Comparison of ENCODE assay signal across 17 mouse cellular contexts in the genomic region with DNA sequence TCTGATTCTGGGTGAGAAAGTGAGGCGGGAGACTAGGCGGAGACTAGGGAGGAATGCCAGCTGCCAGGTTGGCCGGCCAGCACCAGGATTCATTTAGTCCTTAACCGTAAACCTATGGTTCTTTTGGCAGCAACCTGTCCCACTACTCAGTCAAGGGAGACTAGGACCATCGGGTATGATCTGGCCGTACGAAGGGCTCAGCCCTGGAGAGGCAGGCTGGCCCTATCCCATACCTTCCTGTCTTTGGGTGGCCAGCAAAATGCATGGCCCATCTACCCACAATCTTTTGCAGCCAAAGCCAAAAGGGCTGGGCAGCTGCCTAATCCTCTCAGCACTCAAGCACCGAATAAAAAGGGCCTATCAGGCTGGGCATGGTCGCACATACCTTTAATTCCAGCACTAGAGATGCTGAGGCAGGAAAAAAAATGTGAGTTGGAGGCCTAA. TPM values are rescaled to one million over a fixed set of nuclear protein-coding genes. Genes with fewer than 3 reads are reported as not detected.
DNase-seq lines count a peak whose midpoint lies in the region; ATAC-seq lines count a peak whose summit lies in the region.
"Had no signal": no experiment of that assay in that cellular context is flagged by ENCODE, and none has a peak within 500 bp of the region (broad histone marks: within the 10 kb centered on the region; RNA-seq: fewer than 3 reads in every experiment).

No protein-coding gene starts in this region.

- no peak for DNase-seq in forebrain, embryonic 10.5 days (ENCODE audit: extremely low spot score, low spot score)
- DNase-seq in forebrain, embryonic 14.5 days (ENCODE audit: low spot score), result no peak
- no peak for DNase-seq in heart, adult 18-20 months
- no peak for DNase-seq in midbrain, embryonic 14.5 days
- DNase-seq: adrenal gland, postnatal 36 days; gastrocnemius, postnatal 10 days; kidney, postnatal 10 days; liver, embryonic 13.5 days; retina, postnatal 1 day; spleen, adult 18-20 months had no signal

- no peak for ATAC-seq in forebrain, embryonic 14.5 days
- ATAC-seq in heart, embryonic 16.5 days (replicated peaks; ENCODE audit: extremely low read depth, insufficient read depth, low FRiP score), result peak; percentile 47
- no peak for ATAC-seq in midbrain, embryonic 12.5 days (ENCODE audit: low FRiP score, low read depth)
- no peak for ATAC-seq in midbrain, embryonic 14.5 days (ENCODE audit: low FRiP score, low TSS enrichment)
- ATAC-seq in stomach, embryonic 16.5 days (ENCODE audit: insufficient read depth, low FRiP score), result no peak
- ATAC-seq in frontal cortex, adult (ENCODE audit: low TSS enrichment), result no peak

- 0 out of 2 replicates have a peak overlapping the region, but pooled peaks have one; percentile 51 for H3K27ac ChIP-seq in forebrain, embryonic 10.5 days
- no peak overlapping the region for H3K27ac ChIP-seq in forebrain, embryonic 14.5 days (ENCODE audit: low read depth, low read length)
- peak overlapping the region; percentile 89 for H3K27ac ChIP-seq in heart, embryonic 16.5 days (ENCODE audit: low read length)
- H3K27ac ChIP-seq in midbrain, embryonic 12.5 days (replicated peaks), result peak overlapping the region; percentile 52; the same call in 1 of the 2 replicates
- no peak overlapping the region for H3K27ac ChIP-seq in midbrain, embryonic 14.5 days (replicated peaks; ENCODE audit: low read depth, low read length)
- H3K27ac ChIP-seq in stomach, embryonic 16.5 days (ENCODE audit: low read length), result peak overlapping the region; percentile 64
- H3K27ac ChIP-seq: neural tube, embryonic 12.5 days had no signal

- H3K4me2 ChIP-seq in forebrain, embryonic 14.5 days (ENCODE audit: low read length), result no peak overlapping the region
- peak overlapping the region; percentile 17; the same call in 1 of the 2 replicates for H3K4me2 ChIP-seq in heart, embryonic 16.5 days (ENCODE audit: low read depth, low read length)
- H3K4me2 ChIP-seq in midbrain, embryonic 12.5 days (replicated peaks), result no peak overlapping the region
- no peak overlapping the region for H3K4me2 ChIP-seq in midbrain, embryonic 14.5 days (ENCODE audit: low read length)
- no peak overlapping the region for H3K4me2 ChIP-seq in stomach, embryonic 16.5 days (ENCODE audit: low read depth, low read length)
- H3K4me2 ChIP-seq: liver, embryonic 13.5 days; neural tube, embryonic 12.5 days had no signal

- 60% methylated on average over 9 of the region's 9 CpGs for WGBS in forebrain, embryonic 10.5 days
- WGBS in forebrain, embryonic 14.5 days, result 61% methylated on average over 9 of the region's 9 CpGs
- 31% methylated on average over 9 of the region's 9 CpGs for WGBS in heart, embryonic 16.5 days
- 49% methylated on average over 9 of the region's 9 CpGs for WGBS in midbrain, embryonic 12.5 days
- WGBS in midbrain, embryonic 14.5 days, result 60% methylated on average over 9 of the region's 9 CpGs
- WGBS in stomach, embryonic 16.5 days, result 51% methylated on average over 9 of the region's 9 CpGs

- H3K27me3 ChIP-seq in forebrain, embryonic 10.5 days (ENCODE audit: poor library complexity, severe bottlenecking), result no peaks in the 10 kb centered on the region
- H3K27me3 ChIP-seq in forebrain, embryonic 14.5 days (replicated peaks; ENCODE audit: control insufficient read depth, insufficient read depth, low read length), result no peaks in the 10 kb centered on the region
- no peaks in the 10 kb centered on the region for H3K27me3 ChIP-seq in heart, embryonic 16.5 days (ENCODE audit: control insufficient read depth, insufficient read depth, low read length)
- no peaks in the 10 kb centered on the region for H3K27me3 ChIP-seq in midbrain, embryonic 12.5 days
- H3K27me3 ChIP-seq in midbrain, embryonic 14.5 days (ENCODE audit: control insufficient read depth, insufficient read depth, low read length), result no peaks in the 10 kb centered on the region
- H3K27me3 ChIP-seq in stomach, embryonic 16.5 days (ENCODE audit: control insufficient read depth, insufficient read depth, low read length), result no peaks in the 10 kb centered on the region
- H3K27me3 ChIP-seq: liver, embryonic 13.5 days; megakaryocyte, embryonic 14.5 days; neural tube, embryonic 12.5 days had no signal

- no peaks in the 10 kb centered on the region for H3K9me3 ChIP-seq in forebrain, embryonic 10.5 days
- H3K9me3 ChIP-seq in forebrain, embryonic 14.5 days (replicated peaks; ENCODE audit: control insufficient read depth, low read length), result no peaks in the 10 kb centered on the region
- H3K9me3 ChIP-seq in heart, embryonic 16.5 days (replicated peaks; ENCODE audit: control insufficient read depth, low read length), result no peaks in the 10 kb centered on the region
- no peaks in the 10 kb centered on the region for H3K9me3 ChIP-seq in midbrain, embryonic 12.5 days
- no peaks in the 10 kb centered on the region for H3K9me3 ChIP-seq in midbrain, embryonic 14.5 days (ENCODE audit: control insufficient read depth, low read length)
- no peaks in the 10 kb centered on the region for H3K9me3 ChIP-seq in stomach, embryonic 16.5 days (replicated peaks; ENCODE audit: control insufficient read depth, low read length)
- H3K9me3 ChIP-seq: liver, embryonic 13.5 days; megakaryocyte, embryonic 14.5 days; neural tube, embryonic 12.5 days had no signal

- peaks cover 41% of the 10 kb centered on the region for H3K36me3 ChIP-seq in forebrain, embryonic 10.5 days (replicated peaks)
- peaks cover 31% of the 10 kb centered on the region for H3K36me3 ChIP-seq in forebrain, embryonic 14.5 days (ENCODE audit: control insufficient read depth, insufficient read depth, low read length)
- H3K36me3 ChIP-seq in heart, embryonic 16.5 days (ENCODE audit: control insufficient read depth, insufficient read depth), result peaks cover 4% of the 10 kb centered on the region; the same call in 1 of the 2 replicates
- peaks cover 29% of the 10 kb centered on the region; the same call in 1 of the 2 replicates for H3K36me3 ChIP-seq in midbrain, embryonic 12.5 days
- peaks cover 34% of the 10 kb centered on the region for H3K36me3 ChIP-seq in midbrain, embryonic 14.5 days (ENCODE audit: control insufficient read depth, insufficient read depth, low read length)
- peaks cover 13% of the 10 kb centered on the region for H3K36me3 ChIP-seq in stomach, embryonic 16.5 days (ENCODE audit: control insufficient read depth, insufficient read depth, low read length)

- H3K4me3 ChIP-seq in forebrain, embryonic 10.5 days, result no peak overlapping the region
- H3K4me3 ChIP-seq in forebrain, embryonic 14.5 days (ENCODE audit: low read depth, low read length), result no peak overlapping the region
- H3K4me3 ChIP-seq in heart, embryonic 16.5 days (ENCODE audit: low read length), result no peak overlapping the region
- no peak overlapping the region for H3K4me3 ChIP-seq in midbrain, embryonic 12.5 days
- no peak overlapping the region for H3K4me3 ChIP-seq in midbrain, embryonic 14.5 days (replicated peaks; ENCODE audit: low read depth, low read length)
- no peak overlapping the region for H3K4me3 ChIP-seq in stomach, embryonic 16.5 days (replicated peaks; ENCODE audit: low read length)
- H3K4me3 ChIP-seq: liver, embryonic 13.5 days; neural tube, embryonic 12.5 days had no signal

- H3K9ac ChIP-seq in forebrain, embryonic 14.5 days (ENCODE audit: low read length), result no peak overlapping the region
- peak overlapping the region; percentile 39; the same call in 1 of the 2 replicates for H3K9ac ChIP-seq in heart, embryonic 16.5 days (ENCODE audit: low read length)
- no peak overlapping the region for H3K9ac ChIP-seq in midbrain, embryonic 12.5 days (replicated peaks)
- no peak overlapping the region for H3K9ac ChIP-seq in midbrain, embryonic 14.5 days (replicated peaks; ENCODE audit: low read length)
- 0 out of 2 replicates have a peak overlapping the region, but pooled peaks have one; percentile 9 for H3K9ac ChIP-seq in stomach, embryonic 16.5 days (ENCODE audit: low read length)
- H3K9ac ChIP-seq: liver, embryonic 13.5 days; neural tube, embryonic 12.5 days had no signal

- peaks cover 25% of the 10 kb centered on the region for H3K4me1 ChIP-seq in forebrain, embryonic 10.5 days
- no peaks in the 10 kb centered on the region for H3K4me1 ChIP-seq in forebrain, embryonic 14.5 days (ENCODE audit: control insufficient read depth, insufficient read depth, low read length)
- peaks cover 18% of the 10 kb centered on the region for H3K4me1 ChIP-seq in heart, embryonic 16.5 days (ENCODE audit: control insufficient read depth, insufficient read depth, low read length)
- H3K4me1 ChIP-seq in midbrain, embryonic 12.5 days, result peaks cover 3% of the 10 kb centered on the region; the same call in 1 of the 2 replicates
- no peaks in the 10 kb centered on the region for H3K4me1 ChIP-seq in midbrain, embryonic 14.5 days (ENCODE audit: control insufficient read depth, insufficient read depth, low read length)
- 0 out of 2 replicates have a peak, but pooled peaks cover 4% of the 10 kb centered on the region for H3K4me1 ChIP-seq in stomach, embryonic 16.5 days (ENCODE audit: control insufficient read depth, insufficient read depth, low read length)
- H3K4me1 ChIP-seq: neural tube, embryonic 12.5 days had no signal

RNA-seq across cellular contexts. Expression of a gene that starts 7.7 kb away (rescaled TPM):
- 0.73 and 0.81 TPM in 2 replicates for polyA plus RNA-seq in forebrain, embryonic 10.5 days (2016; fragmentation: Nextera tagmentation; extraction: Ambion mirVana)
- polyA plus RNA-seq in forebrain, embryonic 14.5 days (2014; fragmentation: Nextera tagmentation; extraction: Ambion mirVana), result not detected in 2 replicates
- 0.44 and 0.53 TPM in 2 replicates for polyA plus RNA-seq in heart, embryonic 16.5 days (2015; fragmentation: Nextera tagmentation; extraction: Ambion mirVana)
- under 1 TPM in 1 of 2 experiments, not detected in 1; 0.36 TPM for total RNA-seq in heart, adult 18-20 months (2021)
- polyA plus RNA-seq in midbrain, embryonic 12.5 days (2016; fragmentation: Nextera tagmentation; extraction: Ambion mirVana), result 0.14 TPM in 1 of 2 replicates, not detected in the other
- polyA plus RNA-seq in midbrain, embryonic 14.5 days (2014; fragmentation: Nextera tagmentation; extraction: Ambion mirVana), result not detected in 2 replicates
- 7.8 and 8.7 TPM in 2 replicates for polyA plus RNA-seq in stomach, embryonic 16.5 days (2015; fragmentation: Nextera tagmentation; extraction: Ambion mirVana)
- total RNA-seq: layer of hippocampus, postnatal 14 days had no signal

RNA-seq across cellular contexts. Expression of a gene that starts 10.6 kb away (rescaled TPM):
- 32.8 and 36.2 TPM in 2 replicates for polyA plus RNA-seq in forebrain, embryonic 10.5 days (2016; fragmentation: Nextera tagmentation; extraction: Ambion mirVana)
- polyA plus RNA-seq in forebrain, embryonic 14.5 days (2014; fragmentation: Nextera tagmentation; extraction: Ambion mirVana), result 37.5 and 42.7 TPM in 2 replicates
- 31.3 and 34.7 TPM in 2 replicates for polyA plus RNA-seq in heart, embryonic 16.5 days (2015; fragmentation: Nextera tagmentation; extraction: Ambion mirVana)
- 10 to 100 TPM; 83.4 to 86.8 TPM for total RNA-seq in heart, adult 18-20 months (2021)
- polyA plus RNA-seq in midbrain, embryonic 12.5 days (2016; fragmentation: Nextera tagmentation; extraction: Ambion mirVana), result 41.2 and 43.4 TPM in 2 replicates
- 54.8 and 56.2 TPM in 2 replicates for polyA plus RNA-seq in midbrain, embryonic 14.5 days (2014; fragmentation: Nextera tagmentation; extraction: Ambion mirVana)
- 31.2 and 32.8 TPM in 2 replicates for polyA plus RNA-seq in stomach, embryonic 16.5 days (2015; fragmentation: Nextera tagmentation; extraction: Ambion mirVana)

RNA-seq across cellular contexts. Expression of a gene that starts 19.5 kb away (rescaled TPM):
- 2.3 and 3.4 TPM in 2 replicates for polyA plus RNA-seq in forebrain, embryonic 10.5 days (2016; fragmentation: Nextera tagmentation; extraction: Ambion mirVana)
- 2.2 and 2.3 TPM in 2 replicates for polyA plus RNA-seq in forebrain, embryonic 14.5 days (2014; fragmentation: Nextera tagmentation; extraction: Ambion mirVana)
- 1.9 and 2.4 TPM in 2 replicates for polyA plus RNA-seq in heart, embryonic 16.5 days (2015; fragmentation: Nextera tagmentation; extraction: Ambion mirVana)
- 1 to 10 TPM; 1.4 to 1.8 TPM for total RNA-seq in heart, adult 18-20 months (2021)
- 3.2 and 4.6 TPM in 2 replicates for polyA plus RNA-seq in midbrain, embryonic 12.5 days (2016; fragmentation: Nextera tagmentation; extraction: Ambion mirVana)
- 2.4 and 3.5 TPM in 2 replicates for polyA plus RNA-seq in midbrain, embryonic 14.5 days (2014; fragmentation: Nextera tagmentation; extraction: Ambion mirVana)
- 3.9 and 4.5 TPM in 2 replicates for polyA plus RNA-seq in stomach, embryonic 16.5 days (2015; fragmentation: Nextera tagmentation; extraction: Ambion mirVana)

RNA-seq across cellular contexts. Expression of a gene that starts 21.9 kb away (rescaled TPM):
- 74.1 and 79.4 TPM in 2 replicates for polyA plus RNA-seq in forebrain, embryonic 10.5 days (2016; fragmentation: Nextera tagmentation; extraction: Ambion mirVana)
- 39.1 and 43.0 TPM in 2 replicates for polyA plus RNA-seq in forebrain, embryonic 14.5 days (2014; fragmentation: Nextera tagmentation; extraction: Ambion mirVana)
- 54.5 and 57.0 TPM in 2 replicates for polyA plus RNA-seq in heart, embryonic 16.5 days (2015; fragmentation: Nextera tagmentation; extraction: Ambion mirVana)
- 10 to 100 TPM; 37.4 to 48.3 TPM for total RNA-seq in heart, adult 18-20 months (2021)
- 63.2 and 70.2 TPM in 2 replicates for polyA plus RNA-seq in midbrain, embryonic 12.5 days (2016; fragmentation: Nextera tagmentation; extraction: Ambion mirVana)
- polyA plus RNA-seq in midbrain, embryonic 14.5 days (2014; fragmentation: Nextera tagmentation; extraction: Ambion mirVana), result 38.0 and 43.8 TPM in 2 replicates
- 75.1 and 82.7 TPM in 2 replicates for polyA plus RNA-seq in stomach, embryonic 16.5 days (2015; fragmentation: Nextera tagmentation; extraction: Ambion mirVana)

RNA-seq across cellular contexts. Expression of a gene that starts 23.5 kb away (rescaled TPM):
- 25.5 and 27.9 TPM in 2 replicates for polyA plus RNA-seq in forebrain, embryonic 10.5 days (2016; fragmentation: Nextera tagmentation; extraction: Ambion mirVana)
- 18.5 and 20.0 TPM in 2 replicates for polyA plus RNA-seq in forebrain, embryonic 14.5 days (2014; fragmentation: Nextera tagmentation; extraction: Ambion mirVana)
- 21.6 and 26.0 TPM in 2 replicates for polyA plus RNA-seq in heart, embryonic 16.5 days (2015; fragmentation: Nextera tagmentation; extraction: Ambion mirVana)
- 10 to 100 TPM; 10.5 to 10.6 TPM for total RNA-seq in heart, adult 18-20 months (2021)
- polyA plus RNA-seq in midbrain, embryonic 12.5 days (2016; fragmentation: Nextera tagmentation; extraction: Ambion mirVana), result 17.3 and 18.2 TPM in 2 replicates
- polyA plus RNA-seq in midbrain, embryonic 14.5 days (2014; fragmentation: Nextera tagmentation; extraction: Ambion mirVana), result 14.0 and 16.7 TPM in 2 replicates
- polyA plus RNA-seq in stomach, embryonic 16.5 days (2015; fragmentation: Nextera tagmentation; extraction: Ambion mirVana), result 49.3 and 56.1 TPM in 2 replicates

Comparison
In these comparisons a context has a peak if more than half of its experiments do, and no peak if none do; other contexts are left out.
1. H3K27ac ChIP-seq: peak in forebrain, embryonic 10.5 days (single experiment), heart, embryonic 16.5 days (single experiment), midbrain, embryonic 12.5 days (single experiment) and stomach, embryonic 16.5 days (single experiment); none in forebrain, embryonic 14.5 days (single experiment) and midbrain, embryonic 14.5 days (single experiment).
2. H3K9ac ChIP-seq: peak in heart, embryonic 16.5 days (single experiment) and stomach, embryonic 16.5 days (single experiment); none in forebrain, embryonic 14.5 days (single experiment), midbrain, embryonic 12.5 days (single experiment) and midbrain, embryonic 14.5 days (single experiment).